Mouse (Mus musculus): Measurements from ENCODE around the gene Adarb1. TPM values are rescaled to one million over a fixed set of nuclear protein-coding genes. Genes with fewer than 3 reads are reported as not detected.

Adarb1 gene
- polyA plus RNA-seq, 1 experiment: 3.3 TPM

Other genes with a start within 250 kb of the Adarb1 start
- 105 TPM for gene Pofut2, start 159.1 kb downstream of the Adarb1 start, polyA plus RNA-seq (2012; fragmentation: generic; extraction: Trizol)
- 45.2 TPM for gene Fam207a, start 97.5 kb upstream of the Adarb1 start, polyA plus RNA-seq (2012; fragmentation: generic; extraction: Trizol)
- 0.47 TPM for gene Itgb2, start 112.0 kb upstream of the Adarb1 start, polyA plus RNA-seq (2012; fragmentation: generic; extraction: Trizol)
- gene Pttg1ip, start 163.4 kb upstream of the Adarb1 start, polyA plus RNA-seq (2012; fragmentation: generic; extraction: Trizol): 96.1 TPM
- gene Sumo3, start 187.8 kb upstream of the Adarb1 start, polyA plus RNA-seq (2012; fragmentation: generic; extraction: Trizol): 152 TPM
- gene Gm49325, start 187.9 kb upstream of the Adarb1 start, polyA plus RNA-seq (2012; fragmentation: generic; extraction: Trizol): 5.1 TPM
- gene Ube2g2, start 204.0 kb upstream of the Adarb1 start, polyA plus RNA-seq (2012; fragmentation: generic; extraction: Trizol): 85.5 TPM